Comparison of ENCODE assay signal across 31 mouse cellular contexts in genomic region chr8:83392521-83392920, GRCm38 (mm10). TPM values are rescaled to one million over a fixed set of nuclear protein-coding genes. Genes with fewer than 3 reads are reported as not detected.
DNase-seq lines count a peak whose midpoint lies in the region; ATAC-seq and TF ChIP-seq lines count a peak whose summit lies in the region.
"Had no signal": no experiment of that assay in that cellular context is flagged by ENCODE, and none has a peak within 500 bp of the region (broad histone marks: within the 10 kb centered on the region; RNA-seq: fewer than 3 reads in every experiment).

No protein-coding gene starts in this region.

- no peaks in the 10 kb centered on the region; the same call in 1 of the 2 replicates for H3K27me3 ChIP-seq in forebrain, embryonic 15.5 days
- H3K27me3 ChIP-seq: CH12.LX had no signal

- H3K4me2 ChIP-seq in forebrain, embryonic 15.5 days (replicated peaks): no peak overlapping the region

- WGBS in forebrain, embryonic 15.5 days: 70% methylated on average over 1 of the region's 1 CpGs

- no peak overlapping the region for H3K9ac ChIP-seq in ES-E14 (ENCODE audit: insufficient read depth, low read depth, low read length, poor library complexity, severe bottlenecking)
- H3K9ac ChIP-seq in forebrain, embryonic 15.5 days (replicated peaks): no peak overlapping the region

- peaks cover 0 to 13% of the 10 kb centered on the region in 2 experiments; a peak in 3 of 4 replicates for H3K4me1 ChIP-seq in ES-E14 (ENCODE audit: control insufficient read depth in 2 of 2, insufficient read depth in 2 of 2, low read length in 2 of 2, poor library complexity in 1 of 2)
- peaks cover 4% of the 10 kb centered on the region; the same call in 1 of the 2 replicates for H3K4me1 ChIP-seq in forebrain, embryonic 15.5 days

- H3K9me3 ChIP-seq in ES-E14 (ENCODE audit: control insufficient read depth, insufficient read depth, low read depth, low read length): no peaks in the 10 kb centered on the region
- no peaks in the 10 kb centered on the region for H3K9me3 ChIP-seq in forebrain, embryonic 15.5 days

- ATAC-seq in forebrain, embryonic 15.5 days (replicated peaks): no peak
- ATAC-seq: activated CD4-positive, CD25-positive, alpha-beta regulatory T cell, adult 4 months; CD4-positive, CD25-positive, alpha-beta regulatory T cell, adult 4 months; Patski had no signal

- DNase-seq in ES-CJ7 (ENCODE audit: low read depth, low spot score) (peak; percentile 67), ES-E14 (ENCODE audit: low read depth, low spot score) (no peak), R1 (ENCODE audit: low read depth, low spot score) (peak; percentile 53), ZHBTc4 (ENCODE audit: low read depth, low spot score) (peak; percentile 46)
- DNase-seq in heart, adult 11 months: no peak
- DNase-seq in lung, postnatal 25 days (ENCODE audit: low spot score): no peak
- DNase-seq in neural tube, embryonic 10.5 days (ENCODE audit: extremely low spot score, low spot score): no peak
- DNase-seq: adrenal gland, adult 2 months; adrenal gland, adult 8-10 months; adrenal gland, postnatal 10 days; adrenal gland, postnatal 14 days; adrenal gland, postnatal 25 days; adrenal gland, postnatal 36 days; B cell, adult 2 months; cerebellum, adult 11 months; cerebellum, adult 11-12 months; cerebellum, adult 18-20 months; cerebellum, adult 2 months; cerebellum, adult 8-10 months; cerebellum, adult 9-10 months had no signal

- H3K4me3 ChIP-seq in ES-E14 (ENCODE audit: insufficient read depth in 1 of 2, low read depth in 1 of 2, low read length in 2 of 2, poor library complexity in 1 of 2, severe bottlenecking in 1 of 2): no peak overlapping the region
- no peak overlapping the region for H3K4me3 ChIP-seq in forebrain, embryonic 15.5 days

- H3K27ac ChIP-seq in ES-E14 (ENCODE audit: insufficient read depth, low read depth, low read length, poor library complexity, severe bottlenecking): peak overlapping the region; percentile 60; the same call in 1 of the 2 replicates
- no peak overlapping the region for H3K27ac ChIP-seq in forebrain, embryonic 15.5 days (replicated peaks)

- in situ Hi-C loops in ES-E14 (cut with MboI; ENCODE audit: low sequenced_read_pairs in 2 of 2, unreplicated experiment in 2 of 2): no loop called here

- no peaks in the 10 kb centered on the region for H3K36me3 ChIP-seq in ES-E14 (ENCODE audit: control insufficient read depth, insufficient read depth, low read length, poor library complexity, severe bottlenecking)
- no peaks in the 10 kb centered on the region for H3K36me3 ChIP-seq in forebrain, embryonic 15.5 days
- H3K36me3 ChIP-seq: G1E had no signal

TF ChIP-seq in ES-E14, 5 proteins besides CTCF, POLR2A, EP300 and RAD21:
- TF ChIP-seq CHD2 (IDR thresholded peaks at IDR 0.05; ENCODE audit: low read depth, low read length): no peak

RNA-seq across cellular contexts. Expression of gene Clgn, which starts 2.9 kb away (rescaled TPM):
- 13.0 and 19.2 TPM in 2 replicates for total RNA-seq in ES-E14 (2012; rRNA removed)
- polyA plus RNA-seq in forebrain, embryonic 15.5 days (2015; fragmentation: Nextera tagmentation; extraction: Ambion mirVana): 6.2 and 6.3 TPM in 2 replicates
- total RNA-seq: adrenal gland, adult 18-20 months had no signal
- polyA plus RNA-seq: adrenal gland, adult 2 months; C2C12; CD4-positive, CD25-positive, alpha-beta regulatory T cell, adult 4 months; G1E; Patski had no signal

RNA-seq across cellular contexts. Expression of gene Mgat4d, which starts 44.2 kb away (rescaled TPM):
- total RNA-seq in ES-E14 (2012; rRNA removed): 0.31 and 0.32 TPM in 2 replicates
- polyA plus RNA-seq in forebrain, embryonic 15.5 days (2015; fragmentation: Nextera tagmentation; extraction: Ambion mirVana): not detected in 2 replicates
- total RNA-seq: adrenal gland, adult 18-20 months; adrenal gland, adult 2 months; adrenal gland, adult 8-10 months; adrenal gland, postnatal 10 days; adrenal gland, postnatal 14 days; adrenal gland, postnatal 25 days; adrenal gland, postnatal 36 days; adrenal gland, postnatal 4 days; CH12.LX; G1E; MEL had no signal
- polyA plus RNA-seq: activated CD4-positive, CD25-positive, alpha-beta regulatory T cell, adult 4 months; adrenal gland, adult 2 months; brain, embryonic 14.5 days; C2C12; CD4-positive, CD25-positive, alpha-beta regulatory T cell, adult 4 months; cerebellum, adult 2 months; G1E; Patski had no signal

Comparison
In these comparisons a context has a peak if more than half of its experiments do, and no peak if none do; other contexts are left out.
1. DNase-seq: peak in ES-CJ7 (single experiment), R1 (single experiment) and ZHBTc4 (single experiment); none in ES-E14 (single experiment), heart, adult 11 months (single experiment), lung, postnatal 25 days (single experiment) and neural tube, embryonic 10.5 days (single experiment).